Mouse (Mus musculus): ENCODE measurements at regions not wholly inside any gene's neighbourhood (a gene's known extent, or its start where the extent isn't known, plus 50 kb on each side); places are given as distances from the start of the nearest gene placed in this dataset.
A peak's percentile ranks its signal among the peaks of the same experiment; 100 is the strongest.

- no peak for ATAC-seq (ENCODE audit: insufficient number of reproducible peaks, low FRiP score, low TSS enrichment, low read depth)
- H3K4me3 ChIP-seq, result no peak overlapping the region
- no peak overlapping the region for H3K9ac ChIP-seq
- H3K36me3 ChIP-seq, result no peaks in the 10 kb centered on the region
- no peaks in the 10 kb centered on the region for H3K4me1 ChIP-seq
- H3K27ac ChIP-seq, result no peak overlapping the region
- H3K27me3 ChIP-seq, result no peaks in the 10 kb centered on the region
- H3K4me2 ChIP-seq, result no peak overlapping the region
- no peaks in the 10 kb centered on the region for H3K9me3 ChIP-seq
These were observed 52.4 kb upstream of the Mfge8 start for GRCm38 (mm10) chr7:79201246-79201645.

GRCm38 (mm10) chr7:79202336-79202735 lies 53.5 kb upstream of the Mfge8 start:
- no peaks in the 10 kb centered on the region for H3K9me3 ChIP-seq
- 53% methylated on average over 7 of the region's 7 CpGs for WGBS
- 0 out of 2 replicates have a peak, but pooled peaks cover 2% of the 10 kb centered on the region for H3K4me1 ChIP-seq
- no peak for ATAC-seq (ENCODE audit: insufficient number of reproducible peaks, low FRiP score, low TSS enrichment, low read depth)
- H3K9ac ChIP-seq, result no peak overlapping the region
- H3K27ac ChIP-seq, result no peak overlapping the region
- no peaks in the 10 kb centered on the region for H3K27me3 ChIP-seq
- H3K4me2 ChIP-seq, result no peak overlapping the region
- H3K4me3 ChIP-seq, result no peak overlapping the region
- H3K36me3 ChIP-seq, result no peaks in the 10 kb centered on the region

GRCm38 (mm10) chr7:79203481-79203880 lies 54.6 kb upstream of the Mfge8 start:
- WGBS, result 87% methylated on average over 5 of the region's 5 CpGs
- H3K9me3 ChIP-seq, result no peaks in the 10 kb centered on the region
- H3K4me3 ChIP-seq, result no peak overlapping the region
- H3K9ac ChIP-seq, result no peak overlapping the region
- H3K4me2 ChIP-seq, result no peak overlapping the region
- H3K27ac ChIP-seq, result no peak overlapping the region
- no peak for ATAC-seq (ENCODE audit: insufficient number of reproducible peaks, low FRiP score, low TSS enrichment, low read depth)
- 0 out of 2 replicates have a peak, but pooled peaks cover 2% of the 10 kb centered on the region for H3K4me1 ChIP-seq
- H3K36me3 ChIP-seq, result no peaks in the 10 kb centered on the region
- H3K27me3 ChIP-seq, result no peaks in the 10 kb centered on the region

- H3K36me3 ChIP-seq, result no peaks in the 10 kb centered on the region
- H3K4me1 ChIP-seq, result peaks cover 19% of the 10 kb centered on the region
- H3K9me3 ChIP-seq, result no peaks in the 10 kb centered on the region
- H3K4me3 ChIP-seq, result no peak overlapping the region
- no peak overlapping the region for H3K4me2 ChIP-seq
- H3K9ac ChIP-seq, result no peak overlapping the region
- H3K27me3 ChIP-seq, result no peaks in the 10 kb centered on the region
- no peak overlapping the region for H3K27ac ChIP-seq
- WGBS, result 47% methylated on average over 8 of the region's 8 CpGs
- ATAC-seq (ENCODE audit: insufficient number of reproducible peaks, low FRiP score, low TSS enrichment, low read depth), result no peak
These were observed 58.3 kb upstream of the Mfge8 start for GRCm38 (mm10) chr7:79207140-79207539.

- ATAC-seq (ENCODE audit: insufficient number of reproducible peaks, low FRiP score, low TSS enrichment, low read depth), result no peak
- no peak overlapping the region for H3K4me3 ChIP-seq
- no peaks in the 10 kb centered on the region for H3K9me3 ChIP-seq
- 78% methylated on average over 2 of the region's 2 CpGs for WGBS
- no peaks in the 10 kb centered on the region for H3K36me3 ChIP-seq
- no peak overlapping the region for H3K27ac ChIP-seq
- H3K27me3 ChIP-seq, result no peaks in the 10 kb centered on the region
- no peak overlapping the region for H3K4me2 ChIP-seq
- no peak overlapping the region for H3K9ac ChIP-seq
- H3K4me1 ChIP-seq, result peaks cover 19% of the 10 kb centered on the region
These were observed 61.7 kb upstream of the Mfge8 start for GRCm38 (mm10) chr7:79210376-79211215.

- WGBS, result 18% methylated on average over 9 of the region's 9 CpGs
- no peak overlapping the region for H3K27ac ChIP-seq
- H3K4me1 ChIP-seq, result peaks cover 19% of the 10 kb centered on the region
- no peak overlapping the region for H3K4me3 ChIP-seq
- peak; percentile 55; the same call in 1 of the 2 replicates for ATAC-seq (ENCODE audit: insufficient number of reproducible peaks, low FRiP score, low TSS enrichment, low read depth)
- H3K9me3 ChIP-seq, result no peaks in the 10 kb centered on the region
- H3K4me2 ChIP-seq, result no peak overlapping the region
- H3K36me3 ChIP-seq, result no peaks in the 10 kb centered on the region
- H3K9ac ChIP-seq, result no peak overlapping the region
- H3K27me3 ChIP-seq, result no peaks in the 10 kb centered on the region
These were observed 61.6 kb upstream of the Abhd2 start for GRCm38 (mm10) chr7:79211287-79211976.

- 76% methylated on average over 3 of the region's 3 CpGs for WGBS
- no peak overlapping the region for H3K27ac ChIP-seq
- no peak for ATAC-seq (ENCODE audit: insufficient number of reproducible peaks, low FRiP score, low TSS enrichment, low read depth)
- no peaks in the 10 kb centered on the region for H3K27me3 ChIP-seq
- no peak overlapping the region for H3K4me3 ChIP-seq
- H3K9ac ChIP-seq, result no peak overlapping the region
- no peaks in the 10 kb centered on the region for H3K36me3 ChIP-seq
- H3K4me1 ChIP-seq, result peaks cover 17% of the 10 kb centered on the region
- H3K4me2 ChIP-seq, result no peak overlapping the region
- no peaks in the 10 kb centered on the region for H3K9me3 ChIP-seq
These were observed 60.8 kb upstream of the Abhd2 start for GRCm38 (mm10) chr7:79212231-79212630.

GRCm38 (mm10) chr7:79215001-79215400 lies 58.0 kb upstream of the Abhd2 start:
- Histone ChIP-seq H3K4me1 (peaks cover 16% of the 10 kb centered on the region), H3K36me3 (no peaks in the 10 kb centered on the region), H3K4me2 (no peak overlapping the region), H3K9ac (no peak overlapping the region), H3K9me3 (no peaks in the 10 kb centered on the region), H3K27ac (no peak overlapping the region), H3K4me3 (no peak overlapping the region), H3K27me3 (no peaks in the 10 kb centered on the region)
- no peak for ATAC-seq (ENCODE audit: insufficient number of reproducible peaks, low FRiP score, low TSS enrichment, low read depth)
- WGBS, result 90% methylated on average over 5 of the region's 5 CpGs

GRCm38 (mm10) chr7:79217232-79217631 lies 55.8 kb upstream of the Abhd2 start:
- Histone ChIP-seq H3K4me2 (no peak overlapping the region), H3K4me3 (no peak overlapping the region), H3K27ac (no peak overlapping the region), H3K9ac (no peak overlapping the region), H3K27me3 (no peaks in the 10 kb centered on the region), H3K4me1 (no peaks in the 10 kb centered on the region; the same call in 1 of the 2 replicates), H3K36me3 (no peaks in the 10 kb centered on the region), H3K9me3 (no peaks in the 10 kb centered on the region)
- 79% methylated on average over 2 of the region's 2 CpGs for WGBS
- no peak for ATAC-seq (ENCODE audit: insufficient number of reproducible peaks, low FRiP score, low TSS enrichment, low read depth)

GRCm38 (mm10) chr7:79222626-79223335 lies 50.2 kb upstream of the Abhd2 start:
- Histone ChIP-seq H3K4me2 (no peak overlapping the region), H3K27ac (no peak overlapping the region), H3K4me1 (no peaks in the 10 kb centered on the region), H3K36me3 (no peaks in the 10 kb centered on the region), H3K27me3 (no peaks in the 10 kb centered on the region), H3K9ac (no peak overlapping the region), H3K9me3 (no peaks in the 10 kb centered on the region), H3K4me3 (no peak overlapping the region)
- ATAC-seq (ENCODE audit: insufficient number of reproducible peaks, low FRiP score, low TSS enrichment, low read depth), result no peak
- WGBS, result 79% methylated on average over 9 of the region's 9 CpGs

Measured in limb, embryonic 15.5 days (tissue).